Mouse (Mus musculus) MEL (cell line): ENCODE measurements at regions not wholly inside any gene's neighbourhood (a gene's known extent, or its start where the extent isn't known, plus 50 kb on each side); places are given as distances from the start of the nearest gene placed in this dataset.

ENCODE experiments used
- CTCF ChIP-seq, 3 experiments: IDR thresholded peaks in 2 of 3; conservative IDR thresholded peaks in 1 of 3; 2 replicates each; pipeline ENCODE4 v1.5.1; 2011 to 2012; ENCODE audit warnings: low read length in 3 of 3, low read depth in 2 of 3, mild to moderate bottlenecking in 2 of 3, improper control_type of control experiment in 1 of 3, inconsistent platforms in 1 of 3, mixed read lengths in 1 of 3, moderate library complexity in 1 of 3; ENCODE audit not compliant: control insufficient read depth in 1 of 3, insufficient read depth in 1 of 3, poor library complexity in 1 of 3, severe bottlenecking in 1 of 3
- NELFE ChIP-seq: IDR thresholded peaks from 2 replicates; pipeline ENCODE4 v1.6.1; 2011; ENCODE audit warnings: low read depth, low read length, improper control_type of control experiment

- no peak for TF ChIP-seq CTCF (IDR thresholded peaks at IDR 0.05 in 2 of 3, conservative IDR thresholded peaks at IDR 0.05 in 1 of 3; ENCODE audit: control insufficient read depth in 1 of 3, insufficient read depth in 1 of 3, low read depth in 2 of 3, low read length in 3 of 3, poor library complexity in 1 of 3, severe bottlenecking in 1 of 3)
- no peak for TF ChIP-seq NELFE
Observed at GRCm38 (mm10) chr6:91623646-91624045, 60.2 kb upstream of the Slc6a6 start.
